Mouse (Mus musculus) testis, adult 2 months (tissue): ENCODE measurements at regions not wholly inside any gene's neighbourhood (a gene's known extent, or its start where the extent isn't known, plus 50 kb on each side); places are given as distances from the start of the nearest gene placed in this dataset.
"Not testable (repeated sequence)": the region's sequence is repeated elsewhere in the genome, so short reads cannot be mapped to it uniquely, and the experiment has no call there.

Source experiments
- H3K27ac ChIP-seq: fragments of 200-500 bp; 2 replicates; pipeline ENCODE4 v1.5.1; 2012; ENCODE audit warnings: low read depth, low read length; ENCODE audit not compliant: control insufficient read depth, insufficient read depth
- H3K27me3 ChIP-seq: fragments of 200-500 bp; 2 replicates; pipeline ENCODE4 v1.6.1; 2012; ENCODE audit warnings: mild to moderate bottlenecking, low read length, moderate library complexity; ENCODE audit not compliant: control insufficient read depth, insufficient read depth
- H3K36me3 ChIP-seq: fragments of 200-500 bp; 2 replicates; pipeline ENCODE4 v1.6.1; 2012; ENCODE audit warnings: mild to moderate bottlenecking, low read length; ENCODE audit not compliant: control insufficient read depth, insufficient read depth
- H3K4me1 ChIP-seq: fragments of 200-500 bp; 2 replicates; pipeline ENCODE4 v1.6.1; 2012; ENCODE audit warnings: low read length; ENCODE audit not compliant: control insufficient read depth, insufficient read depth
- H3K4me3 ChIP-seq: fragments of 200-500 bp; 2 replicates; pipeline ENCODE4 v1.5.1; 2012; ENCODE audit warnings: low read depth, mild to moderate bottlenecking, low read length, moderate library complexity, mixed read lengths; ENCODE audit not compliant: control insufficient read depth
- CTCF ChIP-seq: fragments of 200-500 bp; IDR thresholded peaks from 2 replicates; pipeline ENCODE4 v1.5.1; 2012; ENCODE audit warnings: low read depth, mild to moderate bottlenecking, inconsistent platforms, low read length, moderate library complexity; ENCODE audit not compliant: control insufficient read depth, insufficient read depth, insufficient replicate concordance
- POLR2A ChIP-seq: fragments of 200-500 bp; IDR thresholded peaks from 2 replicates; pipeline ENCODE4 v1.6.1; 2012; ENCODE audit warnings: low read depth, mild to moderate bottlenecking, inconsistent platforms, low read length, moderate library complexity; ENCODE audit not compliant: control insufficient read depth

- Histone ChIP-seq H3K4me1 (no peaks in the 10 kb centered on the region), H3K27me3 (no peaks in the 10 kb centered on the region), H3K27ac (no peak overlapping the region), H3K36me3 (no peaks in the 10 kb centered on the region), H3K4me3 (no peak overlapping the region)
- no peak for TF ChIP-seq POLR2A
- no peak for TF ChIP-seq CTCF
Observed at GRCm38 (mm10) chr5:148791651-148792050, 137.5 kb downstream of the Katnal1 start.

- not testable (repeated sequence) for H3K4me1 ChIP-seq, H3K4me3 ChIP-seq, H3K36me3 ChIP-seq, H3K27ac ChIP-seq, H3K27me3 ChIP-seq
Observed at GRCm38 (mm10) chr5:148790343-148790742, 138.8 kb downstream of the Katnal1 start.

- Histone ChIP-seq H3K36me3 (no peaks in the 10 kb centered on the region), H3K4me1 (no peaks in the 10 kb centered on the region), H3K27ac (no peak overlapping the region), H3K27me3 (no peaks in the 10 kb centered on the region), H3K4me3 (no peak overlapping the region)
- TF ChIP-seq POLR2A (no peak), CTCF (no peak)
Observed at GRCm38 (mm10) chr5:148789823-148790222, 139.3 kb downstream of the Katnal1 start.

GRCm38 (mm10) chr5:148789147-148789566 lies 140.0 kb downstream of the Katnal1 start:
- Histone ChIP-seq H3K27me3 (no peaks in the 10 kb centered on the region), H3K27ac (no peak overlapping the region), H3K36me3 (no peaks in the 10 kb centered on the region), H3K4me3 (no peak overlapping the region), H3K4me1 (no peaks in the 10 kb centered on the region)
- TF ChIP-seq CTCF (no peak), POLR2A (no peak)

GRCm38 (mm10) chr5:148788690-148789089 lies 140.4 kb downstream of the Katnal1 start:
- TF ChIP-seq CTCF, result no peak
- no peak for TF ChIP-seq POLR2A
- Histone ChIP-seq H3K27me3 (no peaks in the 10 kb centered on the region), H3K4me3 (no peak overlapping the region), H3K36me3 (no peaks in the 10 kb centered on the region), H3K4me1 (no peaks in the 10 kb centered on the region), H3K27ac (no peak overlapping the region)

- Histone ChIP-seq H3K27me3 (no peaks in the 10 kb centered on the region), H3K4me1 (no peaks in the 10 kb centered on the region), H3K27ac (no peak overlapping the region), H3K4me3 (no peak overlapping the region), H3K36me3 (no peaks in the 10 kb centered on the region)
- TF ChIP-seq CTCF, result no peak
- no peak for TF ChIP-seq POLR2A
Observed at GRCm38 (mm10) chr5:148787270-148787669, 141.8 kb downstream of the Katnal1 start.

GRCm38 (mm10) chr5:148781076-148781475 lies 148.0 kb downstream of the Katnal1 start:
- H3K36me3 ChIP-seq, H3K4me1 ChIP-seq, H3K27me3 ChIP-seq: not testable (repeated sequence)
- Histone ChIP-seq H3K4me3 (peak overlapping the region; percentile 92), H3K27ac (0 out of 2 replicates have a peak overlapping the region, but pooled peaks have one; percentile 25)
- TF ChIP-seq POLR2A, result peak; percentile 31; the same call in 1 of the 2 replicates
